Mouse (Mus musculus): ENCODE measurements around the gene Zfp574.

Zfp574 gene

GRCm38 (mm10) chr7:25072716-25073390 lies 486 bp downstream of the Zfp574 start:
- peak; percentile 75 for DNase-seq (ENCODE audit: extremely low spot score)

- no peak for DNase-seq (ENCODE audit: extremely low spot score)
Observed at GRCm38 (mm10) chr7:25073924-25074323, 1.6 kb downstream of the Zfp574 start.

GRCm38 (mm10) chr7:25076296-25076662 lies 3.9 kb downstream of the Zfp574 start:
- DNase-seq (ENCODE audit: extremely low spot score), result no peak

GRCm38 (mm10) chr7:25076663-25077413 lies 4.5 kb downstream of the Zfp574 start:
- DNase-seq (ENCODE audit: extremely low spot score), result peak; percentile 98

GRCm38 (mm10) chr7:25077414-25077755 lies 5.0 kb downstream of the Zfp574 start:
- DNase-seq (ENCODE audit: extremely low spot score), result no peak

- no peak for DNase-seq (ENCODE audit: extremely low spot score)
Observed at GRCm38 (mm10) chr7:25079496-25080026, 7.2 kb downstream of the Zfp574 start.

- DNase-seq (ENCODE audit: extremely low spot score), result no peak
Observed at GRCm38 (mm10) chr7:25080431-25080830, 8.1 kb downstream of the Zfp574 start.

GRCm38 (mm10) chr7:25082510-25082909 lies 10.1 kb downstream of the Zfp574 start:
- no peak for DNase-seq (ENCODE audit: extremely low spot score)

- DNase-seq (ENCODE audit: extremely low spot score), result no peak
Observed at GRCm38 (mm10) chr7:25084621-25085020, 12.3 kb downstream of the Zfp574 start.

GRCm38 (mm10) chr7:25086656-25087055 lies 14.3 kb downstream of the Zfp574 start:
- DNase-seq (ENCODE audit: extremely low spot score), result no peak

- DNase-seq (ENCODE audit: extremely low spot score), result peak; percentile 39
Observed at GRCm38 (mm10) chr7:25087256-25087912, 15.0 kb downstream of the Zfp574 start.

- no peak for DNase-seq (ENCODE audit: extremely low spot score)
Observed at GRCm38 (mm10) chr7:25087972-25088371, 15.6 kb downstream of the Zfp574 start.

- peak; percentile 80 for DNase-seq (ENCODE audit: extremely low spot score)
Observed at GRCm38 (mm10) chr7:25088531-25088930, 16.2 kb downstream of the Zfp574 start.

- DNase-seq (ENCODE audit: extremely low spot score), result no peak
Observed at GRCm38 (mm10) chr7:25088968-25089367, 16.6 kb downstream of the Zfp574 start.

- DNase-seq (ENCODE audit: extremely low spot score), result peak; percentile 40
Observed at GRCm38 (mm10) chr7:25089875-25090274, 17.5 kb downstream of the Zfp574 start.

GRCm38 (mm10) chr7:25098169-25098568 lies 25.8 kb downstream of the Zfp574 start:
- DNase-seq (ENCODE audit: extremely low spot score), result no peak

- DNase-seq (ENCODE audit: extremely low spot score), result no peak
Observed at GRCm38 (mm10) chr7:25099581-25099980, 27.2 kb downstream of the Zfp574 start.

GRCm38 (mm10) chr7:25105411-25106160 lies 33.2 kb downstream of the Zfp574 start:
- peak; percentile 76 for DNase-seq (ENCODE audit: extremely low spot score)

- DNase-seq (ENCODE audit: extremely low spot score), result no peak
Observed at GRCm38 (mm10) chr7:25106790-25107502, 34.6 kb downstream of the Zfp574 start.

- DNase-seq (ENCODE audit: extremely low spot score), result no peak
Observed at GRCm38 (mm10) chr7:25109355-25109754, 37.0 kb downstream of the Zfp574 start.

GRCm38 (mm10) chr7:25110336-25110735 lies 38.0 kb downstream of the Zfp574 start:
- no peak for DNase-seq (ENCODE audit: extremely low spot score)

All from embryo, embryonic 9.5 days (tissue).